Mouse (Mus musculus): ENCODE data around the gene Clspn. TPM values are rescaled to one million over a fixed set of nuclear protein-coding genes. Genes with fewer than 3 reads are reported as not detected.

Clspn gene
- polyA plus RNA-seq, 1 experiment: 5.7 TPM

DNA sequence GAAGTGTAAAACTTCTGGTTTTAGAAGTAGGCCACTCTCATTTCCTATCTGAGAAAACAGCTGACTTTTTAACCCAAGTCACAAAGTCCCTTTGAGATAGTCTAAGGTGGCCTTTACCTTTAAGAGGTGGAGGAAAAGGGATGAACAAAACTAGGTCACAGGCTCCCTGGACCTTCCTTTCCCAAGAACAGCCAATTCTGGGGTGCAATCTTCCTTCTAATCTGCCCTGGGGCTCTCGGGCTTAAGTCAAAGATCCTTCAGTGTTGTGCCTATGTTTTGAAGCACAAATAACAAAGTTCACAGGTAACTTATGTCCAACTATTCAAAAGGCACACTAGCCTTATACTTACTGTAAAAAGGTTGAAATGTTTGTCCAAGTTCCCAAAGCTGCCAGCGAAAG is 47.4 kb downstream of the Clspn start:
- no peak for TF ChIP-seq GATA1 (IDR thresholded peaks at IDR 0.05; ENCODE audit: low read length)

DNA sequence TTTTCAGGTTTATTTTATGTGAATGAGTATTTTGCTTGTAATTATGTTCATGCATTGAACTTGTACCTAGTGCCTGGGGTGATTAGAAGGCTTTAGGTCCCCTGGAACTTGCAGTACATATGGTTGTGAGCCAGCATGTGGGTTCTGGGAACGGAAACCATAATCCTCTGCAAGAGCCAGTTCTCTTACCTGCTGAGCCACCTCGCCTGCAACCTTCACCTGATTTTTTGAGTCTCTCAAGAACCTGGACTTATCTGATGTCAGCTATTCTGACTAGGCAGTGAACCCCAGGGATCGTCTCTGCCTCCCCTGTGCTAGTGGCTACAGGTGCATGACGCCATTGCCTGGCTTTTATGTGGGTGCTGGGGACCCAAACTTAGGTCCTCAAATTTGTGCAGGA is 49.0 kb downstream of the Clspn start:
- no peak for TF ChIP-seq GATA1 (IDR thresholded peaks at IDR 0.05; ENCODE audit: low read length)

GRCm38 (mm10) chr4:126609606-126610181 is 53.0 kb downstream of the Clspn start, which contains the start of gene 5730409E04Rik:
Gene 5730409E04Rik, plus strand, starts transcription at chr4:126609818.
- TF ChIP-seq GATA1 (IDR thresholded peaks at IDR 0.05; ENCODE audit: low read length): no peak

DNA sequence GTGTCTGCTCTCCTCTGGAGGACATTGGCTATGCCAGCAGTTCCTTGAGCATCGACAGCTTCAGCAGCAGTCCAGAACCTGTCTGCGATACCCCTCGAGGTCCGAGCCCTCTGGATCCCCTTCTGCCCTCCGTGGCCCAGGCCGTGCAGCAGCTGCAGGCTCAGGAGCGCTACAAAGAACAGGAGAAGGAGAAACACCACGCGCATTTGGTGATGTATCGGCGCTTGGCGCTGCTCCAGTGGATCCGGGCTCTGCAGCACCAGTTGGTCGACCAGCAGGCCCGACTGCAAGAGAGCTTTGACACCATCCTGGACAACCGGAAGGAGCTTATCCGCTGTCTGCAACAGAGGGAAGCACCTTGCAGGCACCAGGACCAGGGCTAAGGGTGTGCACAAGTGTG is 55.3 kb downstream of the Clspn start:
- no peak for TF ChIP-seq GATA1 (IDR thresholded peaks at IDR 0.05; ENCODE audit: low read length)

DNA sequence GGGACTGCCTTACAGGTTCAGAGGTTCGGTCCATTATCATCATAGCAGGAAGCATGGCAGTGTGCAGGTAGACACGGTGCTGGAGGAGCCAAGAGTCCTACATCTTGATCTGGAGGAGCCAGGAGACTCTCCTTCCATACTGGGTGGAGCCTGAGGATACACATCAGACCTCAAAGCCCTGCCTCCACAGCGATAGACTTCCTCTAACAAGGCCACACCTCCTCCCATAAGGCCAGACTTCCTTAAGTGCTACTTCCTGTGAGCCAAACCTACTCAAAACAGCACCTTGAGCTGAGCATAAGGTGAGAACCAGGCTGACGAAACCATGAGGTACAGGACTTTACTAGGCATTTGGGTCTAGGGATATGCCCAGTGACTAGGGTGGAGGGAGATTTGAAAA is 59.6 kb downstream of the Clspn start:
- no peak for TF ChIP-seq GATA1 (IDR thresholded peaks at IDR 0.05; ENCODE audit: low read length)

- no peak for TF ChIP-seq GATA1 (IDR thresholded peaks at IDR 0.05; ENCODE audit: low read length)
These were observed 63.1 kb downstream of the Clspn start for GRCm38 (mm10) chr4:126619691-126620330.

- no peak for TF ChIP-seq GATA1 (IDR thresholded peaks at IDR 0.05; ENCODE audit: low read length)
These were observed 63.7 kb downstream of the Clspn start for GRCm38 (mm10) chr4:126620349-126620874.

- TF ChIP-seq GATA1 (IDR thresholded peaks at IDR 0.05; ENCODE audit: low read length): no peak
These were observed 70.4 kb downstream of the Clspn start for GRCm38 (mm10) chr4:126627021-126627681.

- TF ChIP-seq GATA1 (IDR thresholded peaks at IDR 0.05; ENCODE audit: low read length): no peak
These were observed 75.2 kb downstream of the Clspn start for GRCm38 (mm10) chr4:126631922-126632321.

GRCm38 (mm10) chr4:126632668-126633067 is 75.9 kb downstream of the Clspn start:
- TF ChIP-seq GATA1 (IDR thresholded peaks at IDR 0.05; ENCODE audit: low read length): no peak

DNA sequence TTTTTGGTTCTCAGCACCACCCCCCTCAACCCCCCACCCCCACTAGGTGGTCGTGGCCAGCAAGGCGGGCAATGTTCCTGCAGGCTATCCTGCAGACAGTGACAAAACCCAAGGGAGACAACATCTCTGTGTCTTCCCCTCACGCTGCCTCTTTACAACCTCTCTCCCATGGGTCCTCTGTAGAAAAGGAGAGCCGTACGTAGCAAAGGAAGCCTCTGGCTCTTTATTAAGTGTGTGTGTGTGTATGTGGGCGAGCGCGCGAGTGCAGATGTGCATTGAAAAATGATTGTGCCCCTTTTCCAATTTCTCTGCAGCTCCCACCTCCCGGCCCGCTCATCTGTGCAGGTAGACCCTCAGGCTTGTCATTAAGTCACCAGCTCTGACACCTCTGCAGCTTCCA is 79.6 kb downstream of the Clspn start:
- TF ChIP-seq GATA1 (IDR thresholded peaks at IDR 0.05; ENCODE audit: low read length): no peak

DNA sequence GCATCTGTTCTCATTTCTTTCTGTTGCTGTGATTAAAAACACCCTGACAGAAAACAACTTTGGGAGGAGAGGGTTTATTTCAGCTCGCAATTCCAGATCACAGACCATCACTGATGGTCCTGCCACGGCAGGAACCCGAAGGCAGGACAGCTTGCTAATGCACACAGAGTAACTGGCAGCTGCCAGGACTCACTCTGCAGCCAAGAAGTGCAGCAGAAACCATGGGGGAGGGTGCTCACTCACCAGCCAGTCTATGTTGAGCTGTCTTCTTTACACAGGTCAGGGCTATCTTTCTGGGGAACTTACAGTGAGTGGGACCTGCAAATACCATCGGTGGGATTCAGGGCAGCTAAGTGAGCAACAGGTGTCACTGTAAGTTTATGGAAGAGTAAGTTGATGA is 80.7 kb downstream of the Clspn start:
- no peak for TF ChIP-seq GATA1 (IDR thresholded peaks at IDR 0.05; ENCODE audit: low read length)

- no peak for TF ChIP-seq GATA1 (IDR thresholded peaks at IDR 0.05; ENCODE audit: low read length)
These were observed 82.6 kb downstream of the Clspn start for GRCm38 (mm10) chr4:126639339-126639738.

DNA sequence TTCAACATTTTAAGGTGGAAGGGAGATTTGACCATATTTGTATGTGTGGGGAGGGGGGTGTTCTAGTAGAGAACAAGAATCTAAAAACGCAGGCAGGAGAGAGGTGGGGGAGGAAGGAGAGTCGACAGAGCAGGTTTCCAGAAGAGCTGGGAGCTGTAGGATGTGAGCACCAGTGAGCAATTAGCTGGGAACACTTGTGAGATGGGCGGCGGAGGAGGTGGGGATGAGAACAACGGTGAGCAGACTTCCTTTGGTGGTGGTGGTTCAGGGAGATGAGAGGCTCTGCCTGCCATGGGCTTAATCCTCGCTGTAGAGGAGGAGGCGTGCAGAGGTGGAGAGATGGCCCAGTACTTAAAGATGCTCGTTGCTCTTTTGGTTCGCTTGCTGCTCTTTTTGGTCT is 85.2 kb downstream of the Clspn start:
- no peak for TF ChIP-seq GATA1 (IDR thresholded peaks at IDR 0.05; ENCODE audit: low read length)

Other genes starting within 250 kb of the Clspn start
- 69.4 and 71.2 TPM in 2 replicates for gene Adprhl2, start 235.2 kb upstream of the Clspn start, polyA plus RNA-seq (2012)
- 0.09 and 0.12 TPM in 2 replicates for gene Tekt2, start 231.2 kb upstream of the Clspn start, polyA plus RNA-seq (2012)
- 5.6 and 8.1 TPM in 2 replicates for gene Ago3, start 127.4 kb upstream of the Clspn start, polyA plus RNA-seq (2012)
- 6.1 and 8.3 TPM in 2 replicates for gene Ago1, start 88.4 kb upstream of the Clspn start, polyA plus RNA-seq (2012)
- not detected in 2 replicates for gene Ago4, start 23.5 kb upstream of the Clspn start, polyA plus RNA-seq (2012)
- gene 5730409E04Rik, start 52.9 kb downstream of the Clspn start, polyA plus RNA-seq (2012): not detected in 2 replicates
- gene Psmb2, start 120.7 kb downstream of the Clspn start, polyA plus RNA-seq (2012): 124 and 160 TPM in 2 replicates
- gene Tfap2e, start 179.3 kb downstream of the Clspn start, polyA plus RNA-seq (2012): 0.04 TPM in 1 of 2 replicates, not detected in the other
- gene Ncdn, start 196.5 kb downstream of the Clspn start, polyA plus RNA-seq (2012): 106 and 108 TPM in 2 replicates
- gene AU040320, start 196.6 kb downstream of the Clspn start, polyA plus RNA-seq (2012): 20.9 and 27.8 TPM in 2 replicates

Measured in G1E-ER4 (cell line).